Mouse (Mus musculus): ENCODE results near the gene Ear1.
"Not testable (repeated sequence)": the region's sequence is repeated elsewhere in the genome, so short reads cannot be mapped to it uniquely, and the experiment has no call there.

DNA sequence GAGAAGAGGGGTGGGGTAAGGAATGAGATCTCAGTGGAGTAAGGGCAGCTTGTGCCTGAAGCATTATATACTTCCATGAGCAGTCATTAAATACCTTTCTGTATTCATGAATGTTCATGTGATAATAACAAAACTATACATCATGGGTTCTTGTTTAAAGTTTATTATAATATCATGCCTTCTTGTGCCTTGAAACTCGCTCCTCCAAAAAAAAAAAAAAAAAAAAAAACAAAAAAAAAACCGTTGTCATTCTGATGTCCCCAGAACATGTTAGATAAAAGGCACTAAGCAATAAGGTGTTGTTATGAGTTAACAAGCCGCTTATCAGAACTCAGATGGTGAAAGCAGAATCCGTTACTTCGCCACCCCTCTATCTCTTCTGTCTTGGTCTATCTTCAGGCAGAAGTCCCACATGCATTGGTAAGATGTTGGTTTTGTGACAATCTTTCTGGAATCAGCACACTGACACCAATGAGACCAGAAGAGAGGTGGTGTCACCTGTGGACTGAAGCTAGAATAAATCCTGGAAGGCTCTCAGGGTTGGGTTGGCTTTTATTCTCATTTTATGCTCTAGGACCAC lies 4.7 kb upstream of the Ear1 start:
- TF ChIP-seq CTCF (IDR thresholded peaks at IDR 0.05; ENCODE audit: low read depth, low read length); POLR2A (IDR thresholded peaks at IDR 0.05; ENCODE audit: borderline replicate concordance, low read depth, low read length): not testable (repeated sequence)

All from bone marrow macrophage, adult 2 months (primary cell).